Mouse (Mus musculus) kidney, postnatal 25 days (tissue): ENCODE data around the gene Golph3l.

Experiments
- DNase-seq, 2 experiments: peaks; one replicate each; pipeline ENCODE4 v3.0.0; 2021; ENCODE audit warnings: mixed read lengths in 2 of 2

The Golph3l gene

GRCm38 (mm10) chr3:95624628-95625503 lies 36.1 kb downstream of the Golph3l start, which contains the start of gene Ensa:
Gene Ensa, plus strand, starts transcription at chr3:95624993.
- peak; percentile 99 for DNase-seq

DNA sequence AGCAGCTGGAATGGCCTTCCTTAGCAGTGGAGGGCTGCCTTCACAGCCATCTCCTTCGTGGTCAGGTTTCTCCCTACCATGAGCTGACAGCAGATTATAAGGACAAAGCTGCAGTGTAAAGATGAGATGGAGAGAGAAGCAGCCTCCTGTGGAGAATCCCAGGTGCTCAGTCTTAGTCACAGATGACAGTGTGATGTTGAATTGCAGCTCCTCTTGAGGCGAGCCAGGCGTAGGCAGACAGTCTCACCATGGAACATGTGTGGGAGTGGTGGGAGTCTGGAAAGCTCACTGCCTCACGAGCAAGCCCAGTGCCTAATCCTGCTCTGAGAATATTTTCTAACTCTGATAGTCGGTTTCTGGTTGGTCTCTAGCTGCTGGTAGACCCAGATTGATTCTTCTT lies 39.0 kb downstream of the Golph3l start:
- no peak for DNase-seq

DNA sequence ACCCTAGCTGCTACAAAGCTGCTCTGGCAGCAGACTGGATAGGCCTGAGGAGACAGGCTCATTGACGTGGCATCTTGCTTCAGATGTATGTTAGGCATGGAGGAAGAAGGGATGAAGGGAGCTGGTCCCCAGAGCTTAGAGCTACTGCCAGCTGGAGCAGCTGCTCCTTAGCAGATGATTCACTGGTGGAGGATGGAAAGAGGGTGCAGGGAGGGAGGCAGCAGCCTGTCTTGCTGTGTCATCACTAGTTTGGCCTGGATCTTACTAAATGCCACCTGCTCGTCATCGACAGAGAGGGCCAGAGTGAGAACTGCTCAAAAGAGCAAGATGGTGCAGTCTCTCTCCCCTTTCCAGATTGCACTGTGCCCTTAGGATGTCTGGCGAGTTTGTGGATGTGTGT lies 41.0 kb downstream of the Golph3l start:
- DNase-seq: no peak

DNA sequence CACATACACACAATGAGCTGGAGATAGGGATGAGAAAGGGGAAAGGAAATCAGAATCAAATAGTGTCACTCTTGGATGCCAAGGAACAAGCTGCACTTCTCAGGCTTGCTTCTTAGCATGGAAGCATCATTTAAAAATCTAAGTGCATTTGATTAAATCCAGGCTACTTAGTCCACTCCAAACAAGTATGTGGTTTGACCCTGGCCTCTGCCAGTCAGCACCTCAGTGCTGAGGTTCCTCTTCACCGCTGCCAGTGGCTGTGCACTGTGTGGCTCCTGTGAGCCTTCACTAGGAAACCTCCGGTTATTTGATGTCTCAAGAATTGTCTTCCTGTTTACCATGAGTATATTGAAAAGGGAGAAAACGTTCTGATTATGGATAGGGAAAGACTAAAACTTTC lies 42.1 kb downstream of the Golph3l start:
- no peak for DNase-seq

- DNase-seq: no peak
Measured at GRCm38 (mm10) chr3:95631304-95631703, 42.6 kb downstream of the Golph3l start.

- no peak for DNase-seq
Measured at GRCm38 (mm10) chr3:95632648-95633588, 44.2 kb downstream of the Golph3l start.

DNA sequence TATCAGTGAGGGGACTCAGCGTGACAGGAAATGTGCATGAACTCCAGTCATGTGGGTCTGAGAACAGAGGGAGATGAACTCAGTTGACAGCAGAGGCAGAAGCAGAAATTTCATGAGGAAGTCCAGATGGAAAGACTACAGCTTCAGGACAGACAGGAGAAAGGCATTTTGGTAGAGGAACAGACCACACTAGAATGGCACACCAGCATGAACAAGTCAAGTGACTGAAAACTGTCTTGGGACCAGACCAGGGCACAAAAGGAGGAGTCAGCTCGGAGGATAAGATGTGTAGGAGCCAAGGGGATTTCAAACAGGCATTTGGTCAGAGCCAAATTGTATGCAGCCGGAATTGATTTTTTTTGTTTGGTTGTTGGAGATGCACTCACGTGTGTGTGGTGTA lies 46.9 kb downstream of the Golph3l start:
- DNase-seq: no peak

GRCm38 (mm10) chr3:95636072-95636471 lies 47.3 kb downstream of the Golph3l start:
- peak; percentile 35 to 63 for DNase-seq

GRCm38 (mm10) chr3:95639694-95640093 lies 51.0 kb downstream of the Golph3l start:
- no peak for DNase-seq

- DNase-seq: peak in 1 of 2 experiments; percentile 17
Measured at GRCm38 (mm10) chr3:95643097-95643496, 54.4 kb downstream of the Golph3l start.

DNA sequence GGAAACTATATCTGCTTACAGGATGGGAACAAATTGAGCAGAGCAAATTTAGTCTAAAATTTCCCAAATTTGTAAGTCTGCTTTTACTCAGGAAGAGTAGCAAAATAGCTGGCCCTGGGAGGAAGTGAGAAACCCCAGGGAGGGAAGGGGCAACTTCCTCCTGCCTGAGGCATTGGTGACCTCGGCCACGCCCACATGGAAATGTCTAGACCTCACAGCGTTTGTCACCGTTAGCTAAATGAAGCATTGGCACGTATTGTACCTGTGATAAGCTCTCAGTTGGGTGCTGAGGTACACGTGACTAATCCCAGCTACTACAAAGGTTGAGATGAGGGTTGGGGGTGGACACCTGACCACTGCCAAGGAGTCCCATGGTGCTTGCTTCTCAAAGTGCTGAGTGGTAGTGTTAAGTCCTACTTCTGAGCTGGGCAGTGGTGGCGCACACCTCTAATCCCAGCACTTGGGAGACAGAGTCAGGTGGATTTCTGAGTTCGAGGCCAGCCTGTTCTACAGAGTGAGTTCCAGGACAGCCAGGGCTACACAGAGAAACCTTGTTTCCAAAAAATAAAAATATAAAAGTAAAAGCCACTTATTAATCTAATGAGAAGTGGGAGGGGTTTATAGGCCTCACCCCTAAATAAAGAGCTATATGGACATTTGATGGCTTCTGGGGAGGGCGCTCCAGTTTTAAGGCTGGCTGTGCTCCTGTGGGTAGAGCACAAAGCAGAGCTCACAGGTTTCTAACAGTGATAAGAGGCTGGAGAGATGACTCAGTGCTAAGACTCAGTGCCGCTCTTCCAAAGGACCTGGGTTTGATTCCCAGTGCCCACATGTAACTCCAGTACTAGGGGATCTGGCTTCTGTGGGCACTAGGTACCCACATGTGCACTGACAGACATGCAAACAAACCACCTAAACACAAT lies 56.8 kb downstream of the Golph3l start:
- peak; percentile 61 to 67 for DNase-seq

- no peak for DNase-seq
Measured at GRCm38 (mm10) chr3:95648016-95648415, 59.3 kb downstream of the Golph3l start.

GRCm38 (mm10) chr3:95650276-95651032 lies 61.7 kb downstream of the Golph3l start:
- peak in 1 of 2 experiments; percentile 70 for DNase-seq

GRCm38 (mm10) chr3:95651033-95651373 lies 62.3 kb downstream of the Golph3l start:
- DNase-seq: no peak

DNA sequence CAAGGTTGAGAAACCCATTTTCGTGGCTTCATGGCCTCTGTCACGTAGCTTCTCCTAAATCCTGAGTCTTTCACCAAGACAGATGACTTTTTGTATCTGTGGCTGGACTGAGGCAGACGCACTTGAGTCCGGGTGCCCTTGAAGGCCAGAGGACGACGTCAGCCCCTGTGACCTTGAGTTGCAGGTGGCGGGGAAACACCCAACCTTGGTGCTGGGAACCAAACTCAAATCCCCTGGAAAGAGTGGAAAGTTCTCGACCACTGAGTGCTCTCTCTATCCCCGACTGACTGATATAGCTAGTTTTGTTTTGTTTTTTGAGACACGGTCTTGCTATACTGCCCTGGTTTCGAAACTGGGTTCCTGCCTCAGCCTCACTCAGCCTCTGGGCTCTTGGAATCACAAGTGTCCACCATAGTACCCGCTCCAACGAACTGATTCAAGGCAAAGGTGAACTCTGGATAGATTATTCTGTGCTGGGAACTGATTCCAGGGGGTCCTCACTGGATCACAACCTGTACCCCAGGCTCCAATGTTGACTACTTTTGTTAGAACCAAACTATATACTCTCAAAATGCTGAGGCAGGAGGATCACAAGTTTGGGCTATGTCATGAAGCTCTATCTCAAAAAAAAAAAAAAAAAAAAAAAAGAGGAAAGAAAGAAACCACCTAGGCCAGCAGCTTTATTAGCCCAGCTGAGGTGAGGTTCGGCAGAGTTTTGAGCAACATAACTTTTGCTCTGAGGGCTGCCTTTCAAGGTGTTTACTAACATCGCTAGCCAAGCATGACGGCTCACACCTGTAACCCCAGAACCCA lies 62.9 kb downstream of the Golph3l start:
- DNase-seq: no peak

DNA sequence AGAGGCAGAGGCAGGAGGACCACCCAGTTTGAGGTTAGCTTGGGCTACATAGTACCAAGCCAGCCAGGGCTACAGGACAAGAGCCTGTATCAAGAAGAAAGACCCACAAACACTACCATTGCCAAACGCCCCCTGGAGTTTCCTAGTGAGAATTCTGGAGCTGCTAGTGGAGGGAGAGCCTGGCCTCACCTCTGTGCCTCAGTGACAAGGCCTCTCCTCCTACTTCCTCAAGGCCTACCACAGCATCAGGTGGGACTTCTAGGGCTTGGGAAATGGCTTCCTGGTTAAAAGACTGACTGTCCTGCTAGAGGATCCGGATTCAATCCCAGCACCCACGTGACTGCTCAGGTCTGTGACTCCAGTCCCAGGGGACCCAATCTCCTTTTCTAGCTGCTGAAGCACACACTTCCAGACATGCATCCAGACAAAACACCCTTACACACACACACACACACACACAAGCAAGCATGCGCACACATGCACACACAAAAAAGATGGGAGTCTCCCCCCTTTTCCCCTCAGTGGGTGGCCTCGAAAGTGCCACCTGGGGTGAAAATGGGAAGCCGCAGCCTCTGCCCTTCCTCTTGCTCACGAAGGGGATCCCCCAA lies 63.6 kb downstream of the Golph3l start:
- no peak for DNase-seq

- DNase-seq: no peak
Measured at GRCm38 (mm10) chr3:95652871-95653270, 64.1 kb downstream of the Golph3l start.

DNA sequence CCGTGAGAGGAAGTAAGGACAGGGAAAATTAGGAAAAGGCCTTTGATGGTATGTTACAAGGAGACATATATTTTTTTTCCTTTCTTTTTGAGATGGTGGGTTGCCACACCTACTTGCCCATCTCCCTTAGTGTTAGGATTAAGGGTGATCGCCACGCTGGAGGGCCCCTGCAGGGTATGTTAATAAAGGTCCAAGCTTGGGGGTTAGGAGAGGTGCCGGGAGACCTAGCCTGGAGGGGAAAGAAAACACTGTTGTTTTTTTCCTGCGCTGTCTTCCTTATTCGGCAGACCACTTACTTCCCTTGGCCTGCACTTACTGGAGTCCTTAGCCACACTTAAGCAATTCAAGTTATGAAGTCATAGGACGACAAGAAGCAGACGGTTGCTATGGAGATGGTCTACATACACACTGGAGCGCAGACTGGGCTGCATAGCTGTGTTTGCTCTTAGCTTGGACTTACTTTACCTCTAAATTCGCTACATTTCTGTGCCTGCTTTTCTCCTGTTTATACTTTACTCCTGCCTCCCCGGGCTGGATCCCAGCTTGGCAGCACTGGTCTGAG lies 64.8 kb downstream of the Golph3l start:
- peak in 1 of 2 experiments; percentile 46 for DNase-seq

DNA sequence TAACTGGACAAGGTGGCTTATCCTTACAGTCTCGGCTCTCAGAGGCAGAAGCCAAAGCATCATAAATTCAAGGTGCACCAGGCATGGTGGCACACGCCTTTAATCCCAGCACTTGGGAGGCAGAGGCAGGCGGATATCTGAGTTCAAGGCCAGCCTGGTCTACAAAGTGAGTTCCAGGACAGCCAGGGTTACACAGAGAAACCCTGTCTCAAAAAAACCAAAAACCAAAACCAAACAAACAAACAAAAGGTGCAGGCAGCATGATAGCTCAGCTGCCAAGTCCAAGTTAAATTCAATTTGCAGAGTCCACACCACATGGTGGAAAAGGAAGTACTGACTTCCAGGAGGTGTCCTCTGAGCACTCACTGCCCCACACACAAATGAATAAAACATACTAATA lies 65.6 kb downstream of the Golph3l start:
- peak in 1 of 2 experiments; percentile 30 for DNase-seq

GRCm38 (mm10) chr3:95655437-95655836 lies 66.7 kb downstream of the Golph3l start:
- peak in 1 of 2 experiments; percentile 53 for DNase-seq
